Mouse (Mus musculus) heart, adult 2 months (tissue): Measurements from ENCODE around the gene Chtop.

ENCODE experiments used
- CTCF ChIP-seq: fragments of 200-600 bp; IDR thresholded peaks from 2 replicates; pipeline ENCODE4 v1.8.1; 2022; ENCODE audit warnings: antibody characterized with exemption, mild to moderate bottlenecking, moderate library complexity
- POLR2A ChIP-seq: fragments of 200-500 bp; IDR thresholded peaks from 2 replicates; pipeline ENCODE4 v1.6.1; 2011; ENCODE audit warnings: mild to moderate bottlenecking, low read depth, low read length, control low read depth; ENCODE audit not compliant: insufficient read depth

DNA sequence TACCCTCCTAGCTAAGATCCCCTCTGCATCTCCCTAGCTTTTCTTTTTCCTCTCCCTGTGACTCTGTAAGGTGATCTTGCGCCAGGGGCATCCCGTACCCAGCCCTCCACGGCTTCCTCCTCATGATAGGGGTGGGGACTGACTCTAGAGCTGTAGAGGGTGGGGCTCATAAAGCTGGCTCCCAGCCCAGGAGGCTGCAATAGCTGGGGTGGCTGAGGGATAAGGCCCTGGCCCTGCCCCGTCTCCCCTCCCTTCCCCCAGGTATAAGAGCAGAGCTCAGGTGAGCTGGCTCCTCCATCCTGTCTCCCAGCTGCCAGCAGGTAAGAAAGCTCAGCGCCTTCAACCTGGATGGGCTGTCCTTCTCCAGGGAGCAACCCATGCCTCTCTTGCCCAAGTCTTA is 17.3 kb upstream of the Chtop start, which contains the start of gene S100a14:
- TF ChIP-seq POLR2A = no peak
- no peak for TF ChIP-seq CTCF
